Mouse (Mus musculus) limb, embryonic 14.5 days (tissue): ENCODE measurements around the gene Tox3. TPM values are rescaled to one million over a fixed set of nuclear protein-coding genes. Genes with fewer than 3 reads are reported as not detected.

Experiments
- ATAC-seq: fragments of 200-750 bp; cut with Nextera tagmentation; 2 replicates; pipeline ENCODE4 v1.8.0; 2017; ENCODE audit warnings: low read depth, moderate number of reproducible peaks, moderate TSS enrichment; ENCODE audit not compliant: low FRiP score
- DNase-seq: peaks from one replicate; pipeline ENCODE4 v3.0.0-alpha.2; 2015; ENCODE audit warnings: low spot score
- H3K27ac ChIP-seq: fragments of 300-500 bp; sonication (generic); replicated peaks from 2 replicates; pipeline ENCODE4 v1.5.1; 2014; ENCODE audit warnings: low read depth, mild to moderate bottlenecking, low read length, moderate library complexity, mixed read lengths
- H3K27me3 ChIP-seq: fragments of 300-500 bp; sonication (generic); 2 replicates; pipeline ENCODE4 v1.6.1; 2014; ENCODE audit warnings: low read length, mixed read lengths; ENCODE audit not compliant: control insufficient read depth, insufficient read depth
- H3K36me3 ChIP-seq: fragments of 300-500 bp; sonication (generic); 2 replicates; pipeline ENCODE4 v1.6.1; 2014; ENCODE audit warnings: mild to moderate bottlenecking, low read length, moderate library complexity, mixed read lengths; ENCODE audit not compliant: control insufficient read depth, insufficient read depth
- H3K4me1 ChIP-seq: fragments of 300-500 bp; sonication (generic); 2 replicates; pipeline ENCODE4 v1.6.1; 2014; ENCODE audit warnings: antibody characterized with exemption, low read length, mixed read lengths; ENCODE audit not compliant: control insufficient read depth, insufficient read depth
- H3K4me2 ChIP-seq: fragments of 300-500 bp; sonication (generic); replicated peaks from 2 replicates; pipeline ENCODE4 v1.6.1; 2014; ENCODE audit warnings: low read depth, mild to moderate bottlenecking, low read length, moderate library complexity; ENCODE audit not compliant: severe bottlenecking
- H3K4me3 ChIP-seq: fragments of 300-500 bp; sonication (generic); replicated peaks from 2 replicates; pipeline ENCODE4 v1.5.1; 2014; ENCODE audit warnings: low read length
- H3K9ac ChIP-seq: fragments of 300-500 bp; sonication (generic); 2 replicates; pipeline ENCODE4 v1.6.1; 2014; ENCODE audit warnings: mild to moderate bottlenecking, low read depth, low read length, moderate library complexity; ENCODE audit not compliant: severe bottlenecking
- H3K9me3 ChIP-seq: fragments of 300-500 bp; sonication (generic); 2 replicates; pipeline ENCODE4 v1.6.1; 2016; ENCODE audit warnings: low read length; ENCODE audit not compliant: control insufficient read depth
- POLR2A ChIP-seq: fragments of 200-500 bp; IDR thresholded peaks from 2 replicates; pipeline ENCODE4 v1.8.0; 2012; ENCODE audit warnings: inconsistent platforms, mild to moderate bottlenecking, moderate library complexity, borderline replicate concordance; ENCODE audit not compliant: insufficient read depth, insufficient read length; ENCODE audit errors: extremely low read depth
- WGBS: fragments of 180-500 bp; shearing (Covaris S2); extraction: QIAGEN DNeasy Blood & Tissue Kit; methylation state at CpG from one replicate; pipeline ENCODE4 v1.1.7; 2014; 5-methylcytosine and 5-hydroxymethylcytosine counted together
- polyA plus RNA-seq, 2 experiments: library from polyadenylated mRNA; depleted of rRNA in 1 of 2; stranded (reverse) in 1 of 2; unstranded in 1 of 2; fragments of >200 nt; fragmentation: Nextera tagmentation in 1 of 2; extraction: Ambion mirVana in 1 of 2; gene quantifications; 2 replicates each; pipeline versions ENCODE4 v1.2.1 to v1.2.3; 2012 to 2014

Gene Tox3
- polyA plus RNA-seq, 2 experiments, result 9.8 to 16.4 TPM

DNA sequence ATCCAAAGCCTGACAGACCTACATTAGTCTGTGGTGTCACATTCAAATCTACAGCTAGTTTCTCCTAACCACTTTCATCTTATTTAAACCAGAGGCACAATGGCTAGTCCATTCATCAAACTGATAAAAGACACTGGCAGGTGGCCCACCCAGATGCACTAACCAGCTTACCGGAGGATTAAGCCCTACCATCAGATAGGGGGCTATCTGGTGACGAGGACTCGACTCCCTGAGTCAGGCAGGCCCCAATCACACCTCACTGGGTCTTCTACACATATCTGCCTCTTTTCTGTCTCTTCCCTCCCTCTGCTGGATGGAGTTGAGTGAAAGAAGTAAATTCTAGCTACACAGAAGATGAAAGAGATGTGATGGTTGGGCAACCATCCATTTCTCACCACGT lies 24.3 kb downstream of the Tox3 start:
- Histone ChIP-seq H3K4me2 (no peak overlapping the region), H3K9me3 (no peaks in the 10 kb centered on the region), H3K9ac (no peak overlapping the region), H3K27me3 (no peaks in the 10 kb centered on the region), H3K27ac (no peak overlapping the region), H3K4me3 (no peak overlapping the region), H3K4me1 (no peaks in the 10 kb centered on the region), H3K36me3 (no peaks in the 10 kb centered on the region)
- WGBS, result 32% methylated on average over 4 of the region's 4 CpGs
- no peak for ATAC-seq
- no peak for TF ChIP-seq POLR2A
- DNase-seq, result no peak

DNA sequence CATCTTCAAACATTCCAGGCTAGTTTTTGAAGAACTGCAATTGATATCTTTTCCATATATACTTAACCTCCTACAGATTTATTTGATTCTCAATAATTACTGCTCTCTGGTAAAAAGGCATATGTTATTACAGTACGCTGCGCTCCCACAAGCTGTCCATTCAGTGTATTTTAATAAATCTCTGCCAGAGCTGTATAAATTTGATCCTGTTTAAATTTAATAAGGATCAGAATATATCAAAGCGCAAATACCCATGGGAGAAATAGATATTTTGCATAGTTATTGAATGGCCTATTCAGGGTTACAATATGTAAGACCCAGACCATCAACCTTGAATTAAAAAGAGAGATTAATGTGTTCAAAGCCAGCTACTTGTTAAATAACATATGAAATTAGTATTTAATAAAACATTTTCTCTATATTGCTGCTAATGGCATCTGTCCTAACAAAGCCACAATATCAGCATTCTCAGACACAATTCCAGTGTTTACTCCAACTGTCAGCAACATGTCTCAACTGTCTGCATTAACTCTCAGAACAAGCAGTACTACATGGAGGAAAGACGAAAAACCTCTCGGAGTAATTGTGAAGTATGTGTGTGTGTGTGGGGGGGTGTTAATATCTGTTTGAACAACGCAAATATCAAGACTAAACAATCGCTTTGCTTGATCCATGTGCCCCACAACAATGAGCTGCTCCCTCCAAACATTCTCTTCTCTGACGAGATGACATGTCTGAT lies 25.3 kb downstream of the Tox3 start:
- Histone ChIP-seq H3K4me3 (no peak overlapping the region), H3K27me3 (no peaks in the 10 kb centered on the region), H3K9me3 (no peaks in the 10 kb centered on the region), H3K9ac (no peak overlapping the region), H3K4me2 (no peak overlapping the region), H3K36me3 (no peaks in the 10 kb centered on the region), H3K27ac (no peak overlapping the region), H3K4me1 (no peaks in the 10 kb centered on the region)
- DNase-seq (no peak), ATAC-seq (no peak)
- WGBS, result 58% methylated on average over 8 of the region's 8 CpGs
- TF ChIP-seq POLR2A, result no peak

GRCm38 (mm10) chr8:90321255-90321654 lies 26.9 kb downstream of the Tox3 start:
- Histone ChIP-seq H3K4me3 (no peak overlapping the region), H3K27ac (no peak overlapping the region), H3K27me3 (no peaks in the 10 kb centered on the region), H3K9me3 (no peaks in the 10 kb centered on the region), H3K4me2 (no peak overlapping the region), H3K36me3 (no peaks in the 10 kb centered on the region), H3K9ac (no peak overlapping the region), H3K4me1 (no peaks in the 10 kb centered on the region)
- no peak for TF ChIP-seq POLR2A
- no peak for ATAC-seq
- WGBS, result 92% methylated on average over 1 of the region's 1 CpGs
- DNase-seq, result no peak

GRCm38 (mm10) chr8:90314312-90314711 lies 33.8 kb downstream of the Tox3 start:
- H3K36me3 ChIP-seq, result no peaks in the 10 kb centered on the region
- H3K9me3 ChIP-seq, result no peaks in the 10 kb centered on the region
- no peaks in the 10 kb centered on the region for H3K27me3 ChIP-seq
- TF ChIP-seq POLR2A, result no peak
- no peak overlapping the region for H3K4me3 ChIP-seq
- no peaks in the 10 kb centered on the region for H3K4me1 ChIP-seq
- 86% methylated on average over 7 of the region's 7 CpGs for WGBS
- H3K4me2 ChIP-seq, result no peak overlapping the region
- no peak for ATAC-seq
- no peak for DNase-seq
- H3K9ac ChIP-seq, result no peak overlapping the region
- no peak overlapping the region for H3K27ac ChIP-seq

DNA sequence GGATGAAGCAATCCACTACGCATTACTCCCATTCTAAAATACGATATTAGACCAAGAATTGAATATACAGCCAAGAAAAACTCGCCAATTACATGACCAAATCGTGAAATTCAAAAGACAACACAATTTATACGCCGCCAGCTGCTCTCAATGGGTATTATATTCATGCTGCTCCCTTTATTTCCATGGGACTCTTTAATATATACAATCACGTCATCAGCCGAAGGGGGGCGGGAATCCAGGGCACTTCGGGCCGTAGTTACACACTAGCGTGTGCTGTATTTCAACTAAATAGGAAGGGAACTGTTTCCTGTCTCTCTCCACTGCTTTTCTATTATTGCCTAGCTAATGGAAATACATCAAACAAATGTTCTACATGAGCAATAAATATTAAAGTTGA lies 45.2 kb downstream of the Tox3 start:
- peaks cover 21% of the 10 kb centered on the region for H3K4me1 ChIP-seq
- H3K36me3 ChIP-seq, result no peaks in the 10 kb centered on the region
- H3K4me3 ChIP-seq, result no peak overlapping the region
- 0 out of 2 replicates have a peak, but pooled peaks cover 3% of the 10 kb centered on the region for H3K9me3 ChIP-seq
- no peak overlapping the region for H3K4me2 ChIP-seq
- ATAC-seq (peak; percentile 56), DNase-seq (peak; percentile 64)
- no peak overlapping the region for H3K9ac ChIP-seq
- H3K27ac ChIP-seq, result no peak overlapping the region
- 48% methylated on average over 12 of the region's 12 CpGs for WGBS
- H3K27me3 ChIP-seq, result no peaks in the 10 kb centered on the region
- no peak for TF ChIP-seq POLR2A

DNA sequence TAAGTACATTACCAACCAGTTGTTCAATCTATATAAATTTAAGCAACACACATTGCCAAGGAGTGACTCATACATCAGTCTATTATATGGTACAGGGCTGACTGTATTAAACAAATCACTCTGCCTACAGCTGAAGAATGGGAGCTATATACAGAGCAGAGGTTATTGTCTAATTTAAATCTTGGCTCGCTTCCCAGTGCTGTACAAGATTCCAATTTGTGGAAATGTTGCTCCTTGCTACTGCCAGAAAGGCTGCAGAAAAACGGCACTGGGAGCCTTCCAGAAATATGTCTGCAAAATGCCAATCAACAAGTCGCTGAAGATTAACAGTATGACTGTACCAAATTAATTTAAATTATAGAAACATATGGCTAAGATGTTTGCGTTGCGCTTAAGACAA lies 45.9 kb downstream of the Tox3 start:
- H3K9me3 ChIP-seq, result 0 out of 2 replicates have a peak, but pooled peaks cover 3% of the 10 kb centered on the region
- H3K4me1 ChIP-seq, result peaks cover 21% of the 10 kb centered on the region
- WGBS, result 28% methylated on average over 5 of the region's 5 CpGs
- peak overlapping the region; percentile 69; the same call in 1 of the 2 replicates for H3K27ac ChIP-seq
- H3K4me3 ChIP-seq, result no peak overlapping the region
- no peak overlapping the region for H3K9ac ChIP-seq
- no peak overlapping the region for H3K4me2 ChIP-seq
- no peaks in the 10 kb centered on the region for H3K27me3 ChIP-seq
- TF ChIP-seq POLR2A, result no peak
- peak; percentile 95 for DNase-seq
- no peaks in the 10 kb centered on the region for H3K36me3 ChIP-seq
- peak; percentile 95 for ATAC-seq
